Mouse (Mus musculus) thymus, adult 2 months (tissue): ENCODE data around the gene Tsn.

ENCODE experiments used
- CTCF ChIP-seq: fragments of 200-500 bp; IDR thresholded peaks from 2 replicates; pipeline ENCODE4 v1.5.1; 2012; ENCODE audit warnings: mild to moderate bottlenecking, control low read depth, low read length, moderate library complexity, borderline replicate concordance; ENCODE audit not compliant: control insufficient read depth, poor library complexity, insufficient read depth; ENCODE audit errors: extremely low read depth
- POLR2A ChIP-seq: fragments of 200-500 bp; IDR thresholded peaks from 2 replicates; pipeline ENCODE4 v1.6.1; 2012; ENCODE audit warnings: mild to moderate bottlenecking, low read length, control low read depth, moderate library complexity; ENCODE audit not compliant: control insufficient read depth, poor library complexity, insufficient read depth; ENCODE audit errors: extremely low read depth

GRCm38 (mm10) chr1:118343649-118344435, 32.3 kb upstream of the Tsn start:
- TF ChIP-seq POLR2A = no peak
- TF ChIP-seq CTCF = no peak
